Mouse (Mus musculus): ENCODE measurements around the gene Ap2b1. TPM values are rescaled to one million over a fixed set of nuclear protein-coding genes. Genes with fewer than 3 reads are reported as not detected.

The Ap2b1 gene
- total and polyA plus RNA-seq, 2 experiments from 2014 or later, result 20.1 to 51.6 TPM

- Histone ChIP-seq H3K9ac (replicated peaks; ENCODE audit: low read depth, low read length) (no peak overlapping the region), H3K27me3 (ENCODE audit: control insufficient read depth, insufficient read depth, low read length) (no peaks in the 10 kb centered on the region), H3K36me3 (replicated peaks; ENCODE audit: control insufficient read depth, insufficient read depth, low read length) (peaks cover 82% of the 10 kb centered on the region), H3K4me2 (ENCODE audit: low read depth, low read length) (no peak overlapping the region), H3K9me3 (replicated peaks; ENCODE audit: control insufficient read depth, low read length) (no peaks in the 10 kb centered on the region), H3K4me1 (ENCODE audit: control insufficient read depth, insufficient read depth) (no peaks in the 10 kb centered on the region), H3K27ac (ENCODE audit: low read depth) (no peak overlapping the region), H3K4me3 (ENCODE audit: low read depth, low read length) (no peak overlapping the region)
- DNase-seq (ENCODE audit: low spot score) (no peak), ATAC-seq (ENCODE audit: insufficient read depth, low read depth) (no peak)
- WGBS, result 83% methylated on average over 7 of the region's 7 CpGs
- no peak for TF ChIP-seq EP300 (IDR thresholded peaks at IDR 0.05; ENCODE audit: low read depth)
- TF ChIP-seq CTCF (IDR thresholded peaks at IDR 0.05; ENCODE audit: low read depth), result no peak
Observed at GRCm38 (mm10) chr11:83335826-83336225, 37.0 kb downstream of the Ap2b1 start.

- Histone ChIP-seq H3K4me2 (ENCODE audit: low read depth, low read length) (no peak overlapping the region), H3K27me3 (ENCODE audit: control insufficient read depth, insufficient read depth, low read length) (no peaks in the 10 kb centered on the region), H3K4me1 (ENCODE audit: control insufficient read depth, insufficient read depth) (no peaks in the 10 kb centered on the region), H3K36me3 (replicated peaks; ENCODE audit: control insufficient read depth, insufficient read depth, low read length) (peaks cover 89% of the 10 kb centered on the region), H3K4me3 (ENCODE audit: low read depth, low read length) (no peak overlapping the region), H3K27ac (ENCODE audit: low read depth) (no peak overlapping the region), H3K9me3 (replicated peaks; ENCODE audit: control insufficient read depth, low read length) (no peaks in the 10 kb centered on the region), H3K9ac (replicated peaks; ENCODE audit: low read depth, low read length) (no peak overlapping the region)
- no peak for DNase-seq (ENCODE audit: low spot score)
- 82% methylated on average over 2 of the region's 2 CpGs for WGBS
- no peak for TF ChIP-seq EP300 (IDR thresholded peaks at IDR 0.05; ENCODE audit: low read depth)
- TF ChIP-seq CTCF (IDR thresholded peaks at IDR 0.05; ENCODE audit: low read depth), result no peak
- no peak for ATAC-seq (ENCODE audit: insufficient read depth, low read depth)
Observed at GRCm38 (mm10) chr11:83339705-83340104, 40.9 kb downstream of the Ap2b1 start.

- ATAC-seq (ENCODE audit: insufficient read depth, low read depth) (no peak), DNase-seq (ENCODE audit: low spot score) (no peak)
- Histone ChIP-seq H3K36me3 (replicated peaks; ENCODE audit: control insufficient read depth, insufficient read depth, low read length) (peaks cover 86% of the 10 kb centered on the region), H3K4me2 (ENCODE audit: low read depth, low read length) (no peak overlapping the region), H3K4me3 (ENCODE audit: low read depth, low read length) (no peak overlapping the region), H3K27ac (ENCODE audit: low read depth) (no peak overlapping the region), H3K9me3 (replicated peaks; ENCODE audit: control insufficient read depth, low read length) (no peaks in the 10 kb centered on the region), H3K4me1 (ENCODE audit: control insufficient read depth, insufficient read depth) (no peaks in the 10 kb centered on the region), H3K9ac (replicated peaks; ENCODE audit: low read depth, low read length) (no peak overlapping the region), H3K27me3 (ENCODE audit: control insufficient read depth, insufficient read depth, low read length) (no peaks in the 10 kb centered on the region)
- WGBS, result 75% methylated on average over 3 of the region's 3 CpGs
- TF ChIP-seq EP300 (IDR thresholded peaks at IDR 0.05; ENCODE audit: low read depth) (no peak), CTCF (IDR thresholded peaks at IDR 0.05; ENCODE audit: low read depth) (no peak)
Observed at GRCm38 (mm10) chr11:83341716-83342245, 43.0 kb downstream of the Ap2b1 start.

DNA sequence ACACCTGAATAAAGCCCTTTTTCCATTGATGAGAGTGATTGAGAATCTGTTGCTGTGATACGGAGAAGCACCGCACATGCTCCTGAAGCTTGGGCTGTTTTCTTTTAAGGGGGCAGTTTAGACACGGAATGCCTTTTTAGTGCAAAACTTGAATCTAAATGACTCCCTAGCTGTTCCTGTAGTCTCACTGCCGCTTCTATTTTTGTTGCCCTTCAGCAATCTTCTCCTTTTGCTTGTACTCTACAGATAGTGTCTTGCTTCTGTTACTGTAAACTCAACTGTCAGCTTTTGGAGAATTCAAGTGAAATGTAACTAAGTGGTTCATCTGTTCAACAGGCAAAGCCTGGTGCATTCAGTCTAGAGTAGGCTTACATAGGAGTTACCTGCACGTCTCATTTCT lies 56.6 kb downstream of the Ap2b1 start:
- 78% methylated on average over 5 of the region's 5 CpGs for WGBS

DNA sequence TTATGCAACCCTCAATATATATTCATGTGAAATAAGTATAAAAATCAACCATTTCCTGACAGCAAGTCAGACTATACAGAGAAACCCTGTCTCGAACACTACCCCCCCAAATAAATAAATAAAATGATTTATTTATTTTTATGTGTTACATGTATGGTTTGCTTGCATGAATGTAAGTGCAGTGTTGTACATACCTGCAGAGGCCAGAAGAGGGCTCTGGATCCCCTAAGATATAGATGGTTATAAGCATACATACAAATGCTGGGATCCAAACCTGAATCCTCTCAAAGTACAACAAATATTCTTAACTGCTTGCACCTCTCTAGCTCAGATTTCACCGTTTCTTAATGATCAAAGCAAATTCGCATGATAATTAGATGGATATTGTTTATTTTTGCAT lies 58.6 kb downstream of the Ap2b1 start:
- H3K27ac ChIP-seq (ENCODE audit: low read depth), result no peak overlapping the region
- peaks cover 31% of the 10 kb centered on the region; the same call in 1 of the 2 replicates for H3K36me3 ChIP-seq (replicated peaks; ENCODE audit: control insufficient read depth, insufficient read depth, low read length)
- no peak overlapping the region for H3K9ac ChIP-seq (replicated peaks; ENCODE audit: low read depth, low read length)
- WGBS, result 52% methylated on average over 3 of the region's 3 CpGs
- no peaks in the 10 kb centered on the region for H3K4me1 ChIP-seq (ENCODE audit: control insufficient read depth, insufficient read depth)
- H3K4me2 ChIP-seq (ENCODE audit: low read depth, low read length), result no peak overlapping the region
- TF ChIP-seq EP300 (IDR thresholded peaks at IDR 0.05; ENCODE audit: low read depth) (no peak), CTCF (IDR thresholded peaks at IDR 0.05; ENCODE audit: low read depth) (peak; percentile 66)
- ATAC-seq (ENCODE audit: insufficient read depth, low read depth) (no peak), DNase-seq (ENCODE audit: low spot score) (peak; percentile 39)
- no peaks in the 10 kb centered on the region for H3K27me3 ChIP-seq (ENCODE audit: control insufficient read depth, insufficient read depth, low read length)
- H3K9me3 ChIP-seq (replicated peaks; ENCODE audit: control insufficient read depth, low read length), result no peaks in the 10 kb centered on the region
- no peak overlapping the region for H3K4me3 ChIP-seq (ENCODE audit: low read depth, low read length)

More for the DNA sequence above, 56.6 kb downstream of the Ap2b1 start:
- H3K9ac ChIP-seq (replicated peaks; ENCODE audit: low read depth, low read length), result no peak overlapping the region
- H3K27me3 ChIP-seq (ENCODE audit: control insufficient read depth, insufficient read depth, low read length), result no peaks in the 10 kb centered on the region
- H3K4me3 ChIP-seq (ENCODE audit: low read depth, low read length), result no peak overlapping the region
- H3K4me2 ChIP-seq (ENCODE audit: low read depth, low read length), result no peak overlapping the region
- TF ChIP-seq EP300 (IDR thresholded peaks at IDR 0.05; ENCODE audit: low read depth) (no peak), CTCF (IDR thresholded peaks at IDR 0.05; ENCODE audit: low read depth) (no peak)
- peaks cover 47% of the 10 kb centered on the region for H3K36me3 ChIP-seq (replicated peaks; ENCODE audit: control insufficient read depth, insufficient read depth, low read length)
- no peak overlapping the region for H3K27ac ChIP-seq (ENCODE audit: low read depth)
- no peaks in the 10 kb centered on the region for H3K4me1 ChIP-seq (ENCODE audit: control insufficient read depth, insufficient read depth)
- DNase-seq (ENCODE audit: low spot score) (no peak), ATAC-seq (ENCODE audit: insufficient read depth, low read depth) (no peak)
- H3K9me3 ChIP-seq (replicated peaks; ENCODE audit: control insufficient read depth, low read length), result no peaks in the 10 kb centered on the region

GRCm38 (mm10) chr11:83364656-83365055 lies 65.8 kb downstream of the Ap2b1 start:
- Histone ChIP-seq H3K27ac (ENCODE audit: low read depth) (no peak overlapping the region), H3K9me3 (replicated peaks; ENCODE audit: control insufficient read depth, low read length) (no peaks in the 10 kb centered on the region), H3K4me2 (ENCODE audit: low read depth, low read length) (no peak overlapping the region), H3K9ac (replicated peaks; ENCODE audit: low read depth, low read length) (no peak overlapping the region), H3K36me3 (replicated peaks; ENCODE audit: control insufficient read depth, insufficient read depth, low read length) (peaks cover 54% of the 10 kb centered on the region), H3K4me3 (ENCODE audit: low read depth, low read length) (no peak overlapping the region), H3K4me1 (ENCODE audit: control insufficient read depth, insufficient read depth) (no peaks in the 10 kb centered on the region), H3K27me3 (ENCODE audit: control insufficient read depth, insufficient read depth, low read length) (no peaks in the 10 kb centered on the region)
- no peak for DNase-seq (ENCODE audit: low spot score)
- no peak for ATAC-seq (ENCODE audit: insufficient read depth, low read depth)
- WGBS, result 92% methylated on average over 6 of the region's 6 CpGs
- no peak for TF ChIP-seq EP300 (IDR thresholded peaks at IDR 0.05; ENCODE audit: low read depth)

All from heart, postnatal 0 days (tissue).